In the genomic region with DNA sequence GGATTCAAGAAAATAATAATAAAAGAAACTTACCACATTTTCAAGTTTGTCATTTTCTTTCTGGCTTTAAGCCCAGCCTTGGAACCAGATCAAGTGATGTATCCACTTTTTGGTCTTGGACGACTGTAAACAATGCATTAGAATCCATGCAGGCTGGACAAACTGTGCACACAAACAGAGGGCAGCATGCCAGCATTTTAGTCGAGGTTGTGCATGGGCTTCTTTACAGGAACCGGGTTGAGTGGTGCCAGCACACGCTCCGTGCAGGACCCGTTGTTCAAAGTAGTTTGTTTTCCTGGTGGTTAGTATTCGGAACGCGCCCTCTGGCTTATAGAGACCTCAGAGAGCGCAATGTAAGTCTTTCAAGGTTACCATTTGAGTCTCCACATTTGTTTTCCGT, we compare ENCODE assay signal across 8 mouse cellular contexts. TPM values are rescaled to one million over a fixed set of nuclear protein-coding genes. Genes with fewer than 3 reads are reported as not detected.
DNase-seq lines count a peak whose midpoint lies in the region; ATAC-seq lines count a peak whose summit lies in the region.

No protein-coding gene starts in this region.

- H3K4me1 ChIP-seq in hindbrain, embryonic 14.5 days (replicated peaks; ENCODE audit: control insufficient read depth, insufficient read depth, low read length): 0 out of 2 replicates have a peak, but pooled peaks cover 5% of the 10 kb centered on the region
- no peaks in the 10 kb centered on the region for H3K4me1 ChIP-seq in hindbrain, embryonic 11.5 days (replicated peaks; ENCODE audit: control insufficient read depth, insufficient read depth, low read length)

- H3K36me3 ChIP-seq in hindbrain, embryonic 14.5 days (replicated peaks; ENCODE audit: control insufficient read depth, insufficient read depth): no peaks in the 10 kb centered on the region
- no peaks in the 10 kb centered on the region for H3K36me3 ChIP-seq in hindbrain, embryonic 11.5 days (ENCODE audit: control insufficient read depth, insufficient read depth, low read length)

- no peak overlapping the region for H3K4me2 ChIP-seq in hindbrain, embryonic 14.5 days (replicated peaks)
- no peak overlapping the region for H3K4me2 ChIP-seq in hindbrain, embryonic 11.5 days (replicated peaks; ENCODE audit: low read depth, low read length)

- H3K27me3 ChIP-seq in hindbrain, embryonic 14.5 days (ENCODE audit: control insufficient read depth, insufficient read depth, low read length): no peaks in the 10 kb centered on the region
- H3K27me3 ChIP-seq in hindbrain, embryonic 11.5 days (ENCODE audit: control insufficient read depth, insufficient read depth, low read length): no peaks in the 10 kb centered on the region

- no peaks in the 10 kb centered on the region for H3K9me3 ChIP-seq in hindbrain, embryonic 14.5 days (ENCODE audit: control insufficient read depth, low read length)
- no peaks in the 10 kb centered on the region for H3K9me3 ChIP-seq in hindbrain, embryonic 11.5 days (ENCODE audit: control insufficient read depth, low read length)

- whole genome bisulfite sequencing in hindbrain, embryonic 14.5 days: 74% methylated on average over 11 of the region's 11 CpGs
- 88% methylated on average over 11 of the region's 11 CpGs for WGBS in hindbrain, embryonic 11.5 days

- DNase-seq in hindbrain, embryonic 14.5 days (ENCODE audit: low spot score): no peak
- DNase-seq in hindbrain, embryonic 11.5 days (ENCODE audit: low spot score): no peak
- peak; percentile 2 for DNase-seq in ovary, postnatal 14 days (ENCODE audit: low spot score)
- DNase-seq in ovary, adult 18-20 months (ENCODE audit: low spot score): no peak
- peak; percentile 50 to 55 for DNase-seq in cerebellum, postnatal 14 days
- DNase-seq in right cerebral cortex, postnatal 4 days: peak; percentile 21
- no peak for DNase-seq in spleen, postnatal 14 days (ENCODE audit: low spot score in 2 of 2)
- no peak for DNase-seq in heart, adult 11 months

- no peak overlapping the region for H3K4me3 ChIP-seq in hindbrain, embryonic 14.5 days (replicated peaks; ENCODE audit: low read length)
- H3K4me3 ChIP-seq in hindbrain, embryonic 11.5 days (ENCODE audit: low read depth, low read length): no peak overlapping the region

- no peak overlapping the region for H3K9ac ChIP-seq in hindbrain, embryonic 14.5 days
- no peak overlapping the region for H3K9ac ChIP-seq in hindbrain, embryonic 11.5 days (ENCODE audit: low read depth, low read length)

- peak; percentile 57; the same call in 1 of the 2 replicates for ATAC-seq in hindbrain, embryonic 14.5 days (ENCODE audit: low FRiP score)
- no peak for ATAC-seq in hindbrain, embryonic 11.5 days (ENCODE audit: low FRiP score)

- no peak overlapping the region for H3K27ac ChIP-seq in hindbrain, embryonic 14.5 days
- H3K27ac ChIP-seq in hindbrain, embryonic 11.5 days (ENCODE audit: low read depth, low read length): no peak overlapping the region

RNA-seq across cellular contexts. Expression of a gene that starts 30.5 kb away (rescaled TPM):
- 69.0 and 72.8 TPM in 2 replicates for polyA plus RNA-seq in hindbrain, embryonic 14.5 days (2014; fragmentation: Nextera tagmentation; extraction: Ambion mirVana)
- polyA plus RNA-seq in hindbrain, embryonic 11.5 days (2014; fragmentation: Nextera tagmentation; extraction: Ambion mirVana): 9.5 and 10.7 TPM in 2 replicates

Comparison
In these comparisons a context has a peak if more than half of its experiments do, and no peak if none do; other contexts are left out.
1. DNase-seq: peak in ovary, postnatal 14 days (single experiment), cerebellum, postnatal 14 days (2 of 2) and right cerebral cortex, postnatal 4 days (single experiment); none in hindbrain, embryonic 14.5 days (single experiment), hindbrain, embryonic 11.5 days (single experiment), ovary, adult 18-20 months (single experiment), spleen, postnatal 14 days (0 of 2) and heart, adult 11 months (single experiment).